Mouse (Mus musculus) lung, embryonic 14.5 days (tissue): ENCODE measurements around the gene Sowaha. TPM values are rescaled to one million over a fixed set of nuclear protein-coding genes. Genes with fewer than 3 reads are reported as not detected.
A peak's percentile ranks its signal among the peaks of the same experiment; 100 is the strongest.

Experiments
- ATAC-seq: fragments of 200-750 bp; cut with Nextera tagmentation; 2 replicates; pipeline ENCODE4 v1.8.0; 2017; ENCODE audit warnings: mild to moderate bottlenecking, moderate TSS enrichment, moderate library complexity; ENCODE audit not compliant: insufficient read depth
- DNase-seq: peaks from one replicate; pipeline ENCODE4 v3.0.0-alpha.2; 2015
- H3K27ac ChIP-seq: fragments of 300-500 bp; sonication (generic); 2 replicates; pipeline ENCODE4 v1.5.1; 2014; ENCODE audit warnings: low read depth, mild to moderate bottlenecking, moderate library complexity
- H3K27me3 ChIP-seq: fragments of 300-500 bp; sonication (generic); 2 replicates; pipeline ENCODE4 v1.6.1; 2014; ENCODE audit warnings: low read length, control low read depth; ENCODE audit not compliant: insufficient read depth
- H3K36me3 ChIP-seq: fragments of 300-500 bp; sonication (generic); 2 replicates; pipeline ENCODE4 v1.6.1; 2014; ENCODE audit warnings: control low read depth; ENCODE audit not compliant: insufficient read depth
- H3K4me1 ChIP-seq: fragments of 300-500 bp; sonication (generic); 2 replicates; pipeline ENCODE4 v1.6.1; 2014; ENCODE audit warnings: antibody characterized with exemption, control low read depth; ENCODE audit not compliant: insufficient read depth
- H3K4me2 ChIP-seq: fragments of 300-500 bp; sonication (generic); 2 replicates; pipeline ENCODE4 v1.6.1; 2014; ENCODE audit warnings: mild to moderate bottlenecking
- H3K4me3 ChIP-seq: fragments of 300-500 bp; sonication (generic); 2 replicates; pipeline ENCODE4 v1.5.1; 2014; ENCODE audit warnings: low read depth, low read length
- H3K9ac ChIP-seq: fragments of 300-500 bp; sonication (generic); 2 replicates; pipeline ENCODE4 v1.6.1; 2014
- H3K9me3 ChIP-seq: fragments of 300-500 bp; sonication (generic); 2 replicates; pipeline ENCODE4 v1.6.1; 2016; ENCODE audit warnings: low read depth, low read length, control low read depth
- CTCF ChIP-seq: IDR thresholded peaks from 2 replicates; pipeline ENCODE4 v1.5.1; 2016; ENCODE audit warnings: antibody characterized with exemption, low read depth
- WGBS: fragments of 180-500 bp; shearing (Covaris S2); extraction: QIAGEN DNeasy Blood & Tissue Kit; methylation state at CpG from one replicate; pipeline ENCODE4 v1.1.7; 2014; 5-methylcytosine and 5-hydroxymethylcytosine counted together
- polyA plus RNA-seq: library from polyadenylated mRNA; unstranded; fragments of >200 nt; fragmentation: Nextera tagmentation; extraction: Ambion mirVana; gene quantifications from 2 replicates; pipeline ENCODE4 v1.2.1, GENCODE M21; 2014

The Sowaha gene
- polyA plus RNA-seq, 1 experiment from 2014 or later = 0.17 TPM

DNA sequence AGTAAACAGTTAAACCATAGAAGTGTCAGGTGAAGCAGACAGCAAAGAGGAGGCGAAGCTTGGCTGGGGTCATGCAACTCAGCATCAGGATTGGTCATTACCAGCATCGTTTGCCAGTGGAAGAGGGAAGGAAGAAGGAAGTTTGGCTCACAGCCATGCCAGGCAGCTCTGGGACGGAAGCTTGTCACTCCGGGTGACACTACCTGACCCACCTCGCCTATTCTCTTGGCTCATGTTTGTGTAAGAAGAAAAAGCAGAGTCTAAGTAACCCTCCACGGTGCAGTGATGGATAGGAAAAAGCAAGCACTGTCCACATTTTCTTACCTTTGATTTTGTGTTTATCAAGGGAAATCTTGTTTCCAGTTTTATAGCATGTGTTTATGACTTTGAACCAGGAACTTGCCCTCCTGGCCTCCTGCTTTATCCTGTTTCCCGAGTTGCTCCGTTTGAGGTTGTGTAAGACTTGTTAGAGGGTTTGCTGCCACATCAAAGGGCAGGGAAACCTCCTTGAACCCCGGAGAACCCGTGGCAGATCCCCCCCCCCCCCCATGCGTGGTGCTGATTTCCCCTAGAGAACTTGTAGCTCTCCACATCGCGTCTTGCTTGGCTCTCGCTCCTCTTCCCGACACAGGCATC, 29.9 kb downstream of the Sowaha start:
- ATAC-seq = no peak

DNA sequence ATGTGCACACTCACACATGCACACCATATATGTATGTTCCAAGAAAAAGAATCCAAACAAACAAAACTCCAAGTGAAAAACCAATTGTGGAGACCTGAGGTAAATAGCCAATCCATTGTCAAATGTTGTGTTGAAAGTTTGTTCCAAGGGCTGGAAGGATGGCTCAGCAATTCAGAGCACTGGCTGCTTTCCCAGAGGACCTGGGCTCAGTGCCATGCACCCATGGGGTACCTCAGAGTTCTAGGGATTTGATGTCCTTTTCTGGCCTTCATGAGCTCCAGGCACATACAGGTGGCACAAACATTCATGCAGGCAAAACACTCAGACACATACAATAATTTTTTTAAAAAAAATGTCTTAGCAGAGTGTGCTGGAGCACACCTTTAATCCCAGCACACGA, 31.5 kb downstream of the Sowaha start:
- no peak for ATAC-seq
- H3K4me1 ChIP-seq = peaks cover 5% of the 10 kb centered on the region; the same call in 1 of the 2 replicates
- WGBS = 88% methylated on average over 1 of the region's 1 CpGs

More for the DNA sequence above, 29.9 kb downstream of the Sowaha start:
- no peak overlapping the region for H3K27ac ChIP-seq
- no peaks in the 10 kb centered on the region for H3K27me3 ChIP-seq
- H3K36me3 ChIP-seq = no peaks in the 10 kb centered on the region
- 28% methylated on average over 15 of the region's 15 CpGs for WGBS
- no peak overlapping the region for H3K4me2 ChIP-seq
- peaks cover 5% of the 10 kb centered on the region; the same call in 1 of the 2 replicates for H3K4me1 ChIP-seq
- H3K4me3 ChIP-seq = no peak overlapping the region
- H3K9me3 ChIP-seq = no peaks in the 10 kb centered on the region
- H3K9ac ChIP-seq = no peak overlapping the region
- no peak for TF ChIP-seq CTCF
- DNase-seq = no peak

DNA sequence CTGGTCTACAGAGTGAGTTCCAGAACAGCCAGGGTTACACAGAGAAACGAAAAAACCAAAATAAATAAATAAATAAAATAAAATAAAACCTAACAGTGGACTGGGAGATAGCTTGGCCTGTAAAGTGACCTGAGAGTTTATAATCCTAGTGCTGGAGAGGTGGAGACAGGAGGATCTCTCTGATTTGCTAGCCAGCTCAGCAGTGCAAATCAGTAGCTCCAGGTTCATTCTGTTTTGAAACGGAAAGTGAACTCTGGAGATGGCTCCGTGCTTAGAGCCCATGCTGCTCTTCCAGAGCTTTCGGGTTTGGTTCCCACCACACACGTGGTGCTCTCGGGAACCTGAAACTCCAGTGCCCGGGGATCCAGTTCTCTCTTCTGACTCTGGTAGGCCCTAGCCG, 32.1 kb downstream of the Sowaha start:
- no peaks in the 10 kb centered on the region for H3K9me3 ChIP-seq
- no peak overlapping the region for H3K27ac ChIP-seq
- H3K4me2 ChIP-seq = no peak overlapping the region
- ATAC-seq = no peak
- H3K4me1 ChIP-seq = peaks cover 5% of the 10 kb centered on the region; the same call in 1 of the 2 replicates
- H3K4me3 ChIP-seq = no peak overlapping the region
- TF ChIP-seq CTCF = no peak
- H3K9ac ChIP-seq = no peak overlapping the region
- no peaks in the 10 kb centered on the region for H3K36me3 ChIP-seq
- no peaks in the 10 kb centered on the region for H3K27me3 ChIP-seq
- no peak for DNase-seq
- WGBS = 85% methylated on average over 8 of the region's 8 CpGs

More for the DNA sequence above, 31.5 kb downstream of the Sowaha start:
- TF ChIP-seq CTCF = no peak
- Histone ChIP-seq H3K9me3 (no peaks in the 10 kb centered on the region), H3K27me3 (no peaks in the 10 kb centered on the region), H3K4me2 (no peak overlapping the region), H3K9ac (no peak overlapping the region), H3K27ac (no peak overlapping the region), H3K36me3 (no peaks in the 10 kb centered on the region), H3K4me3 (no peak overlapping the region)
- DNase-seq = no peak

DNA sequence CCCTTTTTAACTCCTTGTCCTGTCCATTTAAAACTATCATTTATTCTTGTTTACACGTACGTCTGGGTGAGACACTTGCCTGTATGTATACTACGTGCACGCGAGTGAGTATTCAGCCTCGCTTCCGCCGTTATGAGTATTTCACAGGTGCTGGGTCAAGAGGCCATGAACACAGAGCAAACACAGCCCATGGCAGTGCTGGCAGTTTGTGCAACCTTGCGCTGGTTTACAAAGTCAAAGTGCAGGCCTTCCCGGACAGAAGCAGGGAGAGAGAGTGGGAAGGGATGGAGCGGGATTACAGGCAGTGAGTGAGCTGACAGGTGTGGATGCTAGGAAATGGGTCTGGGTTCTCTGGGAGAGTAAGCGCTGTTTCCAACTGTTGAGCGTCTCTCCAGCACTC, 33.9 kb downstream of the Sowaha start:
- 56% methylated on average over 13 of the region's 13 CpGs for WGBS
- Histone ChIP-seq H3K4me3 (no peak overlapping the region), H3K9me3 (no peaks in the 10 kb centered on the region), H3K27ac (no peak overlapping the region), H3K36me3 (no peaks in the 10 kb centered on the region), H3K4me1 (peaks cover 5% of the 10 kb centered on the region; the same call in 1 of the 2 replicates), H3K9ac (no peak overlapping the region), H3K4me2 (no peak overlapping the region), H3K27me3 (no peaks in the 10 kb centered on the region)
- ATAC-seq = no peak
- DNase-seq = no peak
- no peak for TF ChIP-seq CTCF

DNA sequence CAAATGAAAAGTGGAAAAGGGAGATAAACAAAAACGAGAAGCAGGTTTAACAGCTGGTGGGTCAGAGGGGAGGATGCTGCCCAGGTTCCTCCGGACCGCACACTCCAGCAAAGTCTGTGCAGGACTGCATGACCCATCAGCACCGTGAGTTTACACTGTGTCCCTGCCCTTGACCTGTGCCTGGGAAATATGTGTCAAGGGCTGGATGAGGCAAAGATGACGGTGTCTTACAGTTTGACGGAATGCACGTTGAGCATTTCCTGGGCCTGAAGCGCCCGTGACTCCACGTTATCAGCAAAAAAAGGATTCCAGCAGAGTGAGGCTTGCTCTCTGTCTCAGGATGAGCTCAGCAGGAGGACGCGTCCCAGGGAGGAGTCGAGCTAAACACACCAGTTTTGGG, 34.5 kb downstream of the Sowaha start:
- DNase-seq = no peak
- Histone ChIP-seq H3K9me3 (no peaks in the 10 kb centered on the region), H3K27me3 (no peaks in the 10 kb centered on the region), H3K36me3 (no peaks in the 10 kb centered on the region), H3K4me3 (no peak overlapping the region), H3K27ac (no peak overlapping the region), H3K4me2 (no peak overlapping the region), H3K4me1 (peaks cover 4% of the 10 kb centered on the region; the same call in 1 of the 2 replicates), H3K9ac (no peak overlapping the region)
- TF ChIP-seq CTCF = no peak
- no peak for ATAC-seq
- 41% methylated on average over 13 of the region's 13 CpGs for WGBS

DNA sequence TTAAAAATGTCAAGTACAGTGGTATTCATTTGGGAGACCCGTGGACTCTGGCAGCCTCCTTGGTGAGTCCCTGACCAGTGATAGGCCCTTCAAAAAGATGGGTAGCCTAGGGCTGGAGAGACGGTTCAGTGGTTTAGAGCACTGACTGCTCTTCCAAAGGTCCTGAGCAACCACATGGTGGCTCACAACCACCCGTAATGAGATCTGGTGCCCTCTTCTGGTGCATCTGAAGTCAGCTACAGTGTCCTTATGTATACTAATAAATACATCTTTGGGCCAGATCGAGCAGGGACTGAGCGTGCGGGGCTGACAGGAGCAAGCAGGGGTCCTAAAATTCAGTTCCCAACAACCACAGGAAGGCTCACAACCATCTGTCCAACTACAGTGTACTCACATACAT, 36.2 kb downstream of the Sowaha start:
- Histone ChIP-seq H3K36me3 (no peaks in the 10 kb centered on the region), H3K4me3 (no peak overlapping the region), H3K4me2 (no peak overlapping the region), H3K27me3 (no peaks in the 10 kb centered on the region), H3K9me3 (no peaks in the 10 kb centered on the region), H3K27ac (no peak overlapping the region), H3K4me1 (no peaks in the 10 kb centered on the region), H3K9ac (no peak overlapping the region)
- 32% methylated on average over 6 of the region's 6 CpGs for WGBS
- no peak for DNase-seq
- no peak for ATAC-seq
- TF ChIP-seq CTCF = peak; percentile 66

DNA sequence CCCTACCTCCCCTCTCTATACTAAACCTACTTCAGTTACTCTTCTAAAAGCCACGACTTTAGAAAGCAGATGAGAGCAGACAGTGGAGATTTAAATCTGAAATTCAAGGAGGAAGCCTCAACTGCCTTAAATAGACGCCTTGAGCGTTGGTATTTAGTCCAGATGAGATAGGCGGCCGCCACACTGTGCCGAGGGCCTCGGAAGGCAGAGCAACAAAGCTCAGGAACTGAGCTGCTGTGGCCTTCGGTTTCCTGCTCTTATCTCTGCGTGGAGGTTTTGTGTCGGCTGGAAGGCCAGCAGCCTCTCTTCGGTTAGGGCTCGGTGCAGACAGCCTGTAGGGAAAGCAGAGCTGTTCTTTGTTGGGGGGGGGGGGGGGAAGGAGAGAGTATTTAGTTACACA, 38.2 kb downstream of the Sowaha start:
- Histone ChIP-seq H3K36me3 (no peaks in the 10 kb centered on the region), H3K27ac (peak overlapping the region; percentile 30; the same call in 1 of the 2 replicates), H3K4me2 (no peak overlapping the region), H3K27me3 (no peaks in the 10 kb centered on the region), H3K9ac (no peak overlapping the region), H3K9me3 (no peaks in the 10 kb centered on the region), H3K4me3 (no peak overlapping the region), H3K4me1 (no peaks in the 10 kb centered on the region)
- DNase-seq (no peak), ATAC-seq (no peak)
- no peak for TF ChIP-seq CTCF
- 18% methylated on average over 12 of the region's 12 CpGs for WGBS
